Mouse (Mus musculus) cerebellum, postnatal 36 days (tissue): ENCODE measurements around the gene Arpc5l.
A peak's percentile ranks its signal among the peaks of the same experiment; 100 is the strongest.

Experiments
- DNase-seq, 2 experiments: peaks; one replicate each; pipeline ENCODE4 v3.0.0; 2021 to 2022; ENCODE audit warnings: mixed read lengths in 2 of 2

Gene Arpc5l

GRCm38 (mm10) chr2:39004880-39005435, at the start of gene Arpc5l:
Gene Arpc5l (plus strand): TSS chr2:39005348.
- peak; percentile 89 to 91 for DNase-seq

- DNase-seq: no peak
These were observed 49.1 kb upstream of the Arpc5l start for GRCm38 (mm10) chr2:38956062-38956461.

GRCm38 (mm10) chr2:38957671-38958223, 47.4 kb upstream of the Arpc5l start:
- DNase-seq: no peak

GRCm38 (mm10) chr2:38964198-38964597, 41.0 kb upstream of the Arpc5l start:
- DNase-seq: no peak

DNA sequence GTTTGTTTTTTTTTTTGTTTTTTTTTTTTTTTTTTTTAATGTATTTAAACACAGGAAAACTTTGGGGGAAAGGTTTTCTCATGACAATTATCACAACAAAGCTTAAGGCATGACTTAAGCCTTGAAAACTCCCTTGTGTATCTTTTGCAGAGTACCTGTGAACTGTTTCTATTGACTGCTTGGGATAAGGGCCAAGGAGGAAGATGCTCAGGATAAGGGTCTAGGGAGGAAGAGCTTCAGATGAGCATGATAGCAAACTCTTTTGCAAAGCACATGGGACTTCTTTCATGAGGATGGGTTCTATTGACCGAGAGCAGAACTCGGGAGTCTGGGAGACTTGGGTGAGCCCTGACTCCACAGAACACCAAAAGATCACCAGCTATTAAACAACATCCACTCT, 35.5 kb upstream of the Arpc5l start:
- no peak for DNase-seq

- DNase-seq: no peak
These were observed 35.1 kb upstream of the Arpc5l start for GRCm38 (mm10) chr2:38970057-38970456.

- no peak for DNase-seq
These were observed 31.9 kb upstream of the Arpc5l start for GRCm38 (mm10) chr2:38973223-38973622.

- DNase-seq: no peak
These were observed 31.4 kb upstream of the Arpc5l start for GRCm38 (mm10) chr2:38973701-38974100.

DNA sequence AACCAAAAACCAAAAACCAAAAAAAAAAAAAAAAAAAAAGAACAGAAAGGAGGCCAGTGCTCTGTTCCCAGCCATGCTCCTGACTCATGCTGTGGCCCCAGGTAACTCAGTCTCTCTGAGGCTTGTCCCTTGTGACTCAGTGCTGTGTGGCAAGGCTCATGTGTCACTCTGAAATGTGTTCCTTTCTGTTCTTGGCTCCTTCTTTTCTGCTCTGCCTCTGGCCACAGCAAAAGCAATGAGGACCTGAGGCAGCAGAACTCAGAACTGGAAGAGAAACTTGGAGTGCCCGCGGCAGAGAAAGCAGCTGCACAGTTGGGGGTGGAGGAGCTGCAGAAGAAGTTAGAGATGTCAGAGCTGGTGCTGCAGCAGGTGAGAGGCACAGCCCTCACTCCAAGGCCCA, 31.0 kb upstream of the Arpc5l start:
- no peak for DNase-seq

GRCm38 (mm10) chr2:38975181-38975580, 30.0 kb upstream of the Arpc5l start:
- DNase-seq: no peak

- no peak for DNase-seq
These were observed 29.0 kb upstream of the Arpc5l start for GRCm38 (mm10) chr2:38975941-38976805.

- no peak for DNase-seq
These were observed 27.3 kb upstream of the Arpc5l start for GRCm38 (mm10) chr2:38977837-38978236.

- DNase-seq: no peak
These were observed 21.7 kb upstream of the Arpc5l start for GRCm38 (mm10) chr2:38983456-38983855.

DNA sequence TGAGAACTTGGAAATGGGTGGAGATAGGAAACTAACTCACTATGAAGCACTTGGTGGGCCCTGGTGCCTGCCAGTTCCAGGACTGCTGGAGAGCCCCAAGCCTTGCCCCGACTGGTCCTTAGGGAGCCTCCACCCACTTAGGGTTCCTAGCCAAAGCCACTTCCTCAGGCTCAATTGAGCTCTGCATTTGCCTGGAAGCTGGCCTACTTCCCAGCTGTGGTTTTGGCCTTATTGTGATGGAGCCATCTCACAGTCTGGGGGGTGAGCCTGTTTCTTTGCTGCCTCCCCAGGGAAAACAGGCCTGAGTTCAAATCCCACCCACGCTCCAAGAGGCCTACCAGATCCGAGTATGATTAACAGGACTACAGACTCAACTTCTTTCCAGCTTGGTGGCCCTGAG, 18.6 kb upstream of the Arpc5l start:
- no peak for DNase-seq

- no peak for DNase-seq
These were observed 17.8 kb upstream of the Arpc5l start for GRCm38 (mm10) chr2:38987371-38987770.

DNA sequence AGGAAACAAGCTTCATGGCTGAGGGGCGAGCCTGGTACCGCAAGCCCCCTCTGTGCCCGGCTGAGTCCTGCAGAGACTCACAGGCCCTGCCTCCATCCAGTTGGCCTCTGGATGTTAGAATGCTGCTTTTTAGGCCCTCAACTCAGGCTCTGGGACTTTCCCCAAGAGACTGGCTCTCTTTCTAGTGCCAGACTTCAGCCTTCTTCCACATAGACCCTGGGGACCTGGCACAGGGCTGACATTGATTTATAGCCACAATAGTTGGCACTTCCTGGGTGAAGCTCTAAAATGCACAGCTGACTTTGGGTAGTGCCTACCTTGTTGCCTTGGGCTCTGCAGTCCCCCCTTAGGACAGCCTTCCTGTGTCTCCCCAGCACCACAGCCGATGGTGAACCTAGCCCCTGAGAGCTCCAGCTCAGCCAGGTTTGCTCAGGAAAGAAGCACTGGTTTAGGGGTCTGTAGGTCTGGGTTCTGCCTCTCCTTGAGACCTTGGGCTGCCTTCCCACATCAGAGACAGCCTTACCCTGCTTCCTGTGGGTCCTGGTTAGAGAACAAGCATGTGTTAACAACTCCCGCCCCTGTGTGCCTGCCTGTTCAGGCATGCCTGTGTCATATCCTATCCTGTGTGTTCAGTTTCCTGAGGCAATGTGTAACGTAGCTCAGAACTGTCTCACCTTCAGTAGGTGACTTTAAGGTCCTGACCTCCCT, 17.2 kb upstream of the Arpc5l start:
- DNase-seq: no peak

DNA sequence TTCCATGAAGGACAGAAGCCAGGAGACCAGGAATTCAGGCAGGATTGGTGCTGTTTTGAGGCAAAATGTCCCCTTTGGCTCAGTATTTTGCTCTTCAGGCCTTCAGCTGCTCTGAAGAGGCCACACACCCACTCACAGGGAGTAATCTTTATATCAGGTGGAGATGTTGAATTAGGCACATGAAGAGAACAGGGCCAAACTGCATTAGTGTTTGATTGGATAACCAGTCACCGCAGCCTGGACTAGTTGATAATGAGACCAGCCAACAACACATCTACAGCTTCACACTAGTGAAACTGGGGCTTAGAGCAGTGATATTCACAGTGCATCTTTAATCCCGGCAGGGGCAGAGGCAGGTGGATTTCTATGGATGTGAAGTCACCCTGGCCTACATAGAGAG, 16.2 kb upstream of the Arpc5l start:
- DNase-seq: no peak

- DNase-seq: no peak
These were observed 13.1 kb upstream of the Arpc5l start for GRCm38 (mm10) chr2:38992004-38992403.

DNA sequence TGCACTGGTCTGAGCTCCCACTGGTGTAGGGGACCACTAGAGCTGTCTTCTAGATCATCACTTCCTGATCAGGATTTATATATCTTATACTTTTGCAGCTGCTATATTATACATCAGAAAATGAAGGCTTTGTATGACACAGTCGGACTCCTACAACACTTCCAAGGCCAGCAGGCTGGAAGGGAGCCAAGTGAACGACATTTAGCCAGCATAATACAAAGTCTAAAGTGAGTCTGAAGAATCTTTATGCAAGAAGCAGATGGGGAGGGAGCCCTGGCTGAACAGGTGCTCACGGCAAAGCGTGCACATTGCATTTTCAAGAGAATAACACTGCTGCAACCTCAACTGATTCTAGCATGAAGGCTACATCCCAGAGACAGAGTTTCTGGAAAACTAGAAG, 12.7 kb upstream of the Arpc5l start:
- DNase-seq: no peak

- peak; percentile 91 to 92 for DNase-seq
These were observed 7.5 kb upstream of the Arpc5l start, which contains the start of gene Wdr38 for GRCm38 (mm10) chr2:38997386-38998374. Gene Wdr38 (plus strand): TSS chr2:38997476.

DNA sequence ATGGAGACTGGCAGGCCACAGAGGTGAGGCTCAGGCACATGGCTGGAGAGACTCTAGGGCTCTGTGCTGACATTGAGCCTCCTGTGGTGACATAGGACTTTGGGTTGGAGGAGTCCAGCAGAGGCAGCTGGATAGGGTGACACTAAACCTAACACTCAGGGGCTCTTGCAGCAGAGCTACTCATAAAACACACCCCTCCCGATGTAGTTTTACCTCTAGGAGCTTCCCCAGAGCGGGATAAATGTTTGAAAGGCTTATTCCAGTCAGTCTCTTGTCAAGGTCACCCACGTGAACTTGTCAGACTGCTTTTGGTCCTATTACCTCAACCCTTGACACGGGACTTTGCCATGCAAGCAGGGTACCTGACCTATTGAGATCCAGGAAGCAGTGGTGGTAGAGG, 5.8 kb upstream of the Arpc5l start:
- DNase-seq: no peak

DNA sequence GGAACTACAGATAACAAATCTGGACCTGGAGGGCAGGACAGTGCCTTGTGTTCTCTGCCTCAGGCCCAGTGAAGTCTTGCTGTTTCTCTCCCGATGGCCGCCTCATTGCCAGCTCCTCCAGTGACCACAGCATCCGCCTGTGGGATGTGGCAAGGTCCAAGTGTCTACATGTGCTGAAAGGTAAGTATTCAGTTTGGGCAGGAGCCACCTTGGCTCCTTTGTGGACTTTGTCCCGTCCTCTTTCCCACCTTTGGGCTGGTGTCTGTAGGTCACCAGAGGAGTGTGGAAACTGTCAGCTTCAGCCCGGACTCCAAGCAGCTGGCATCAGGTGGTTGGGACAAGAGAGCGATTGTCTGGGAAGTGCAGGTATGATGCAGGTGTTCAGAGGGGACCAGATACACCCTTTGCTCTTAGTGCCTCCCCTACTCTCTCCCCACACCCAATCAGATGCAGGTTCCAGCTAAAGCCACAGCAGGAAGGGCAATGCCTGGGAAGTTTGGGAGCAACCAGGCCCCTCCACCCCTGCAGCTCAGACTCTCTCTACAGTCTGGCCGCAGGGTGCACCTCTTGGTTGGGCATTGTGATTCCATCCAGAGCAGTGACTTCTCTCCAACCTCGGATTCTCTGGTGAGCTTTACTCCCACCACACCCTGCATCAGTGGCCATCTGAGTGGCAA, 5.1 kb upstream of the Arpc5l start:
- DNase-seq: no peak
